Mouse (Mus musculus): ENCODE results near the gene Cacna2d1.
A peak's percentile ranks its signal among the peaks of the same experiment; 100 is the strongest.

Gene Cacna2d1

GRCm38 (mm10) chr5:15985228-15985858 is 50.9 kb downstream of the Cacna2d1 start:
- no peak for DNase-seq

DNA sequence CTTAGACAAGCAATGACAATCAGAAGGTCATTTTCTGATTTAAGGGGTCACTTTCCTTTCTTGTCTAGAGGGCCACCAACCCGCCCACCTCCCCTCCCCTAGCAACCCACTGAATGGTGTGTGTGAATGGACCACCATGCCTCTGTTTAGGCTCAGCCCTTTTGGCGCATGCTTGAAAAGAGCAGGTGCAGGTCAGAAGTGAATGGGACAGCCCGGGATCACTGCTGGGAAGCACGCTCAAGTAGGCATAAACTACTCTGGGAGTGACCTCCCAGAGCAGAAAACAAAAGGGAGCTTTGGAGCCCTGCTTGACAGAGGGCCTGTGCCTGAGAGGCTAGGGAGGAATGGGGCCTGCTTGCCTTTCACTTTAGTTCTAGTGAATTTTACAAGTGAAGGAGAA is 51.4 kb downstream of the Cacna2d1 start:
- no peak for DNase-seq

- no peak for DNase-seq
Observed at GRCm38 (mm10) chr5:15991428-15992139, 57.1 kb downstream of the Cacna2d1 start.

- no peak for DNase-seq
Observed at GRCm38 (mm10) chr5:15993252-15993944, 58.9 kb downstream of the Cacna2d1 start.

- DNase-seq: no peak
Observed at GRCm38 (mm10) chr5:15997190-15997589, 62.7 kb downstream of the Cacna2d1 start.

DNA sequence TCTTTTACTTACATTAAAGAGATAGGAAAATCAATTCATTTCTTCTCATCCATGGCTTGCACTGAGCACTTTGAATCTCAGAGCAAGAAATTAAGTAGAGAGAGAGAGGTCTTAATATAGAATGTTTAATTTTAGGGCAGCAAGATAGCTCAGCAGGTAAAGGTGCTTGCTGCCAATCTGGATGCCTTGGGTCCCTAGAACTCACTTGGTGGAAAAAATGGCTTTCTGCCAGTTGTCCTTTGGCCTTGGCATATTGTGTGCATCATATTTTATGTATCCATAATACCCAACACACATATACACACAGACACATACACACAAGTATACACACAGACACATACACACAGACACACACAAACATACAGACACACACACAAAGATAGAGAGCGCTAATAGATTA is 63.3 kb downstream of the Cacna2d1 start:
- DNase-seq: no peak

DNA sequence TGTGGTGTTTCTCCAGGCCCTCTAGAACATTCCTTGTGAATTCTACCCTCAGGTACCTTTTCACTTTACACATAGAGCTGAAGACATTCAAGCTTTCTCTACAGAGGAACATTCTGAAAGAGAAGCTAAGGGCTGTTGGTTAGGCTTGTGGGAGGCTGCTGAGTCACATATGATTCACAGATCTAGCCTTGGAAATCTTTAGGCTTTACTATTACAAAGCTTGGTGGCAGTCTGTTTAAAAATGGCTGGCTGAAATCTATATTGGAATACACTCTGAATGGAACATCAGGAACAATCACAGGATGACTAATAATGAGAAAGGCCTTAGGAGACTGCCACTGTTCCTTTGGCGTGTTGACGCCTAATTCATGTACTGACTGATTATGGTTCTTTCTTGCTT is 66.4 kb downstream of the Cacna2d1 start:
- no peak for DNase-seq

DNA sequence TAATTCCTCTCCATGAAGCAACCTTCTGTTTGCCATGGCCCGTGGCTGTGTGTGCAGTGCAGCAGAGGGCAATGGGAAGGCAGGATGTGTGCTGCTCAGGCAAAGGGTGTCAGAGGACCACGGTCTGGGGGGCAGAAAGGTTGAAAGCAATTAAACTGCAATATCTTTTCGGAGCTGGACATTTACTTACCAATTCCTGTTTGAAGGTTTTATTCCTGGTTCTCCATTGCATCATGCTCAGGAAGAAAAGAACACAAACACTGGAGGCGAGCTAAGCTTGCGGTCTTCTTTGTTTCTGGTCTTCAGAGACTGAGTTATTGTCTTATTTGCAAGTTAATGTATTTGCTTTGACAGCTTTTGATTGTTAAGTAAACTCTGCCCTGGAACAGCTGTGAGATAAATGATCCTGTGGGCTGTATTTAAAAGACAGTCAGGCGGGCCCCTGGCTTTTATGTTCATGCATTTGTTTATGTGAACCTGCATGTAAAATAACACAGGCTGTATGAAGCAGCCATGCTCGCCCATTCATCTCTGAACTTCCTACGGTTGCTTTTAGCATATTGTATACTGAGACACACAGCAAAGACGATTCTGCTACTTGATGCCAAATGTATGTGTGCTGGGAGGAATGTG is 68.1 kb downstream of the Cacna2d1 start:
- no peak for DNase-seq

GRCm38 (mm10) chr5:16004305-16004704 is 69.8 kb downstream of the Cacna2d1 start:
- DNase-seq: no peak

- DNase-seq: no peak
Observed at GRCm38 (mm10) chr5:16006964-16007363, 72.5 kb downstream of the Cacna2d1 start.

DNA sequence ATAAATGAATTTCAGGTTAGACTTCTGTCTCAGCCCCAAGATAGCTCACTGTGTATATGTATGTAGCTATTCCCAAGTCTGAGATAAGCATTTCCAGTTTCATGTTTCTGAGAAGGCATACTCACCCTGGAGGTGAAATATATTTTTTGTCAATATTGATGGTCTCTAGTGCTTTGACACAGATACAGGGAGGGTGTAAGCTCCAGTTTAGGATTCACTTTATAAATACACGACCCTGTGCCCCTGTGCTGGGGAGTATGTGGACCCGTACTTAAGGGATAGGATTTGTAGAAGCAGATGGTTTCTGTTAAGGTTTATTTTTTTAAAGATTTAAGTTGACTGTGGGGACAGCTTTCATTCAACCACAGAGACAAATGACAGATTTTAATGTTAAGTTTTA is 79.2 kb downstream of the Cacna2d1 start:
- no peak for DNase-seq

- no peak for DNase-seq
Observed at GRCm38 (mm10) chr5:16014392-16014791, 79.9 kb downstream of the Cacna2d1 start.

DNA sequence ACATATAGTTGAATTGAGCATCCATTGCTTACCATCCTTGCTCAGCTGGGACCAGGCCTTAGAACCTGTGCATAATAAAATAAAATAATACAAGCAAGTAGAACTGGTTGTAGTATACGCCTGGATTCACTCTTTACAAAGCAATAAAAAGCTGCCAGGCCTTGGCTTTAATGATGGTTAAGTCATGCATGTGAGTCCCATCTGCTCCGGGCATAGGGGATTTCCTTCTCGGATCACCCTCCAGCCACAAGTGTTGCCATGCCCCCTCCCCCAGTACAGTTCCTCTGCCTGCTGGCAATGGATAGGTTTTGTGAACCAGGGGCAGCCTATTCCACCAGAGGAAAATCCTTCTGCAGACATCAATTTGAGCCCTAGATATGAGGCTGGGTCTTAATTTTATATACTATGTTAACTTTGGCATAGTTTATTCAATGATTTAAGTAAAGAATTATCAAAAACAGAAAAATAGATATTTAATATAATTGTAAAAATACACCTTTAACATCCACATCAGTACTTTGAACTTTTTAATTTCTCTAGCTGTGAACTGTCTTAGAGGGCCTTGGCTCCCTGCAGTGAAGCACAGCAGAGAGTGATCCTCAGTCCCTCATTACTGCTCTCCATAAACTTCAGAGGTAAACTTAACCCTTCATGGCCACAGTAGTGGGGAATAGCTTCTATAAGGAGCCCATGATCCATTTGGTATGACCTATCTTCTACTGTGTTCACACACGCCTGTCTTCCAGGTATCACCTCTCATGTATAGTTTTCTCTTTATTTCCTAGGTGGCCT is 90.3 kb downstream of the Cacna2d1 start:
- DNase-seq: no peak

GRCm38 (mm10) chr5:16028881-16029280 is 94.4 kb downstream of the Cacna2d1 start:
- no peak for DNase-seq

- no peak for DNase-seq
Observed at GRCm38 (mm10) chr5:16029481-16029880, 95.0 kb downstream of the Cacna2d1 start.

DNA sequence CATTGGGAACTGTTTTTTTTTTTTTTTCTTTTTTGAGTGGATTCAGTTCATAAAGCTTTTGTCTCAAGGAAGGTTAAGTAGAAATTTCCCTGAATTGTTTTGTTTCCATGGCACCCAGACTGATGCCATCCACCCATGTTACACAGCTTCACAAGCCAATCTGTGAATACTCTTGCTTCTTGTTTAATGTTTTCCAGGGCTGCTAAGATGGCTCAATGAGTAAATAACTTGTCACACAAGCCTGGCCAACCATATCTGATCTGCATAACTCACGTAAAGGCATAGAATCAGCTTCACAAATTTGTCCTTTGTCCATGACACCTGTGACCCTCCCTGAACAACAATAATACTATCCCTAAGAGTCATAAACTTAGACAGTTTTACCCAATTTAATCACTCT is 99.1 kb downstream of the Cacna2d1 start:
- DNase-seq: no peak

GRCm38 (mm10) chr5:16035259-16035658 is 100.8 kb downstream of the Cacna2d1 start:
- DNase-seq: no peak

GRCm38 (mm10) chr5:16045147-16045878 is 110.8 kb downstream of the Cacna2d1 start:
- no peak for DNase-seq

DNA sequence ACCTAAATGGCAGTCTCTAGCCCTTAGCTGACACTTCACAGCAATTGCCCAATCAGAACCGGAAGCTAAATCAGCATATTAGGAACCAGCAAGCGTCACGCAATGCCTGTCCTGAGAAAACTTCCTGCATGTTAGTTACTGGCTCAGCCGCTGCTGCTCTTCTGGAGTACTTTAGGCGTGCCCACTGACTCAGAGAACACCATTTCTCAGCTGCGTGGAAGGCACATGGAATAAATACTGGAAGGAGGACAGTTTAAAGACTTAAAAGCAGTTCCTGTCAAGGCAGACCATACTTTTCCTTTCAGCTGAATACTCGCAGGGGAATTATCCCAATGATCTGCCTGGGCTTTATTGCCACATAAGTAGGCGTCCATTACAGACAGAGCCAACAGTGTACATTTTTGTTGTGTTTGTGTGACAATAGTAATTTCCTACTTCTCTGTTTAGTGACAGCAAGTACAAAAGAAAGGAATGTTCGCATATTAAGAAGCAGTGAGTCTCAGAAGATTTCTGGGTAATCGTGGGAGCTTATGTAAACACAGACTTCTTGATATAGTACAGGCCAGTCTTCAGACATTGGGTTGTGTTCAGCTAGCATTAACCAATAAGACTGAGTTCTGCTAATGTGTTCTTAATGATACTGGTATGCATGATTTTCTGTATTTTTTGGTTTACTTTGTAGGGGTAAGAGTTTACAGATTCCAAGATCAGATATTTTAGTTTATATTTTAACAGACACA is 113.1 kb downstream of the Cacna2d1 start:
- peak; percentile 3 for DNase-seq

GRCm38 (mm10) chr5:16056795-16057194 is 122.3 kb downstream of the Cacna2d1 start:
- DNase-seq: no peak

- no peak for DNase-seq
Observed at GRCm38 (mm10) chr5:16062773-16063172, 128.3 kb downstream of the Cacna2d1 start.
